Mouse (Mus musculus) MEL (cell line): ENCODE measurements around the gene Pofut1. TPM values are rescaled to one million over a fixed set of nuclear protein-coding genes. Genes with fewer than 3 reads are reported as not detected.

Experiments used
- DNase-seq: peaks from one replicate; pipeline ENCODE4 v3.0.0; 2011; ENCODE audit warnings: low read depth, low spot score
- H3K27ac ChIP-seq: 2 replicates; pipeline ENCODE4 v1.5.1; 2012; ENCODE audit warnings: low read depth, mild to moderate bottlenecking, control low read depth, low read length, moderate library complexity; ENCODE audit not compliant: control insufficient read depth
- H3K27me3 ChIP-seq, 2 experiments: fragments of 150-350 bp in 1 of 2; sonication (generic) in 1 of 2; 2 replicates each; pipeline ENCODE4 v1.6.1; 2012; ENCODE audit warnings: low read length in 2 of 2, mild to moderate bottlenecking in 2 of 2, improper control_type of control experiment in 1 of 2, moderate library complexity in 1 of 2; ENCODE audit not compliant: insufficient read depth in 2 of 2, control insufficient read depth in 1 of 2
- H3K36me3 ChIP-seq, 2 experiments: 2 replicates each; pipeline ENCODE4 v1.6.1; 2012 to 2014; ENCODE audit warnings: low read length in 2 of 2, improper control_type of control experiment in 1 of 2, inconsistent platforms in 1 of 2, mild to moderate bottlenecking in 1 of 2; ENCODE audit not compliant: insufficient read depth in 2 of 2, control insufficient read depth in 1 of 2
- H3K4me1 ChIP-seq, 2 experiments: fragments of 150-350 bp in 1 of 2; sonication (generic) in 1 of 2; 2 replicates each; pipeline ENCODE4 v1.6.1; 2012; ENCODE audit warnings: low read length in 2 of 2, improper control_type of control experiment in 1 of 2, mild to moderate bottlenecking in 1 of 2; ENCODE audit not compliant: insufficient read depth in 2 of 2, control insufficient read depth in 1 of 2
- H3K4me3 ChIP-seq, 2 experiments: fragments of 150-350 bp in 1 of 2; sonication (generic) in 1 of 2; 2 replicates each; pipeline ENCODE4 v1.5.1; 2012; ENCODE audit warnings: low read depth in 2 of 2, low read length in 2 of 2, mild to moderate bottlenecking in 2 of 2, moderate library complexity in 2 of 2, control low read depth in 1 of 2, improper control_type of control experiment in 1 of 2; ENCODE audit not compliant: control insufficient read depth in 1 of 2, insufficient read depth in 1 of 2
- H3K79me2 ChIP-seq: 2 replicates; pipeline ENCODE4 v1.6.1; 2012; ENCODE audit warnings: mild to moderate bottlenecking, low read length, moderate library complexity; ENCODE audit not compliant: control insufficient read depth, poor library complexity, insufficient read depth
- H3K9ac ChIP-seq: 2 replicates; pipeline ENCODE4 v1.6.1; 2012; ENCODE audit warnings: low read depth, mild to moderate bottlenecking, control low read depth, low read length, moderate library complexity; ENCODE audit not compliant: control insufficient read depth, poor library complexity, severe bottlenecking
- H3K9me3 ChIP-seq: fragments of 150-350 bp; sonication (generic); replicated peaks from 2 replicates; pipeline ENCODE4 v1.6.1; 2012; ENCODE audit warnings: mild to moderate bottlenecking, low read length, improper control_type of control experiment, moderate library complexity; ENCODE audit not compliant: insufficient read depth
- CHD1 ChIP-seq: IDR thresholded peaks from 2 replicates; pipeline ENCODE4 v1.6.1; 2012; ENCODE audit warnings: low read depth, mild to moderate bottlenecking, inconsistent platforms, low read length, improper control_type of control experiment
- CTCF ChIP-seq, 3 experiments: IDR thresholded peaks in 2 of 3; conservative IDR thresholded peaks in 1 of 3; 2 replicates each; pipeline ENCODE4 v1.5.1; 2011 to 2012; ENCODE audit warnings: low read length in 3 of 3, low read depth in 2 of 3, mild to moderate bottlenecking in 2 of 3, improper control_type of control experiment in 1 of 3, inconsistent platforms in 1 of 3, mixed read lengths in 1 of 3, moderate library complexity in 1 of 3; ENCODE audit not compliant: control insufficient read depth in 1 of 3, insufficient read depth in 1 of 3, poor library complexity in 1 of 3, severe bottlenecking in 1 of 3
- ELF1 ChIP-seq: IDR thresholded peaks from 2 replicates; pipeline ENCODE4 v1.6.1; 2014; ENCODE audit warnings: low read depth, mild to moderate bottlenecking, inconsistent platforms, low read length, improper control_type of control experiment, moderate library complexity
- GABPA ChIP-seq: IDR thresholded peaks from 2 replicates; pipeline ENCODE4 v1.6.1; 2012; ENCODE audit warnings: low read depth, mild to moderate bottlenecking, inconsistent platforms, low read length, improper control_type of control experiment, moderate library complexity
- GATA1 ChIP-seq: IDR thresholded peaks from 2 replicates; pipeline ENCODE4 v1.6.1; 2011; ENCODE audit warnings: low read depth, low read length, improper control_type of control experiment
- HCFC1 ChIP-seq: IDR thresholded peaks from 2 replicates; pipeline ENCODE4 v1.6.1; 2012; ENCODE audit warnings: low read depth, mild to moderate bottlenecking, inconsistent platforms, low read length, improper control_type of control experiment, moderate library complexity
- KAT2A ChIP-seq: conservative IDR thresholded peaks from 2 replicates; pipeline ENCODE4 v1.6.1; 2012; ENCODE audit warnings: low read depth, low read length, improper control_type of control experiment, inconsistent platforms
- MAZ ChIP-seq: IDR thresholded peaks from 2 replicates; pipeline ENCODE4 v1.6.1; 2012; ENCODE audit warnings: low read depth, mild to moderate bottlenecking, inconsistent platforms, low read length, improper control_type of control experiment
- MXI1 ChIP-seq: IDR thresholded peaks from 2 replicates; pipeline ENCODE4 v1.6.1; 2011; ENCODE audit warnings: mild to moderate bottlenecking, low read depth, low read length, improper control_type of control experiment
- MYB ChIP-seq: IDR thresholded peaks from 2 replicates; pipeline ENCODE4 v1.6.1; 2011; ENCODE audit warnings: mild to moderate bottlenecking, low read depth, low read length, improper control_type of control experiment
- MYC ChIP-seq: IDR thresholded peaks from 2 replicates; pipeline ENCODE4 v1.6.1; 2011; ENCODE audit warnings: low read depth, mild to moderate bottlenecking, low read length, improper control_type of control experiment, moderate library complexity
- NRF1 ChIP-seq: IDR thresholded peaks from 2 replicates; pipeline ENCODE4 v1.6.1; 2014; ENCODE audit warnings: low read depth, mild to moderate bottlenecking, inconsistent platforms, low read length, improper control_type of control experiment, moderate library complexity; ENCODE audit not compliant: poor library complexity, insufficient read depth, severe bottlenecking
- POLR2AphosphoS2 ChIP-seq: IDR thresholded peaks from 2 replicates; pipeline ENCODE4 v1.6.1; 2011; ENCODE audit warnings: low read length, improper control_type of control experiment
- POLR2AphosphoS5 ChIP-seq: IDR thresholded peaks from 2 replicates; pipeline ENCODE4 v1.6.1; 2012; ENCODE audit warnings: low read depth, borderline replicate concordance, mild to moderate bottlenecking, inconsistent platforms, low read length, moderate library complexity, mixed read lengths
- RAD21 ChIP-seq: IDR thresholded peaks from 2 replicates; pipeline ENCODE4 v1.6.1; 2011; ENCODE audit warnings: mild to moderate bottlenecking, low read depth, low read length, improper control_type of control experiment
- SIN3A ChIP-seq: IDR thresholded peaks from 2 replicates; pipeline ENCODE4 v1.6.1; 2012; ENCODE audit warnings: low read length, improper control_type of control experiment, inconsistent platforms
- SMC3 ChIP-seq: IDR thresholded peaks from 2 replicates; pipeline ENCODE4 v1.6.1; 2011; ENCODE audit warnings: low read depth, low read length, improper control_type of control experiment
- TBP ChIP-seq: IDR thresholded peaks from 2 replicates; pipeline ENCODE4 v1.8.0; 2011; ENCODE audit warnings: low read depth, low read length, improper control_type of control experiment
- TCF12 ChIP-seq: IDR thresholded peaks from 2 replicates; pipeline ENCODE4 v1.6.1; 2014; ENCODE audit warnings: low read depth, mild to moderate bottlenecking, inconsistent platforms, low read length, improper control_type of control experiment, moderate library complexity
- UBTF ChIP-seq: IDR thresholded peaks from 2 replicates; pipeline ENCODE4 v1.6.1; 2012; ENCODE audit warnings: low read depth, mild to moderate bottlenecking, inconsistent platforms, low read length, improper control_type of control experiment, moderate library complexity, borderline replicate concordance; ENCODE audit not compliant: insufficient read depth
- USF1 ChIP-seq: IDR thresholded peaks from 2 replicates; pipeline ENCODE4 v1.6.1; 2014; ENCODE audit warnings: low read depth, mild to moderate bottlenecking, inconsistent platforms, low read length, improper control_type of control experiment, moderate library complexity
- ZC3H11A ChIP-seq: IDR thresholded peaks from 2 replicates; pipeline ENCODE4 v1.6.1; 2012; ENCODE audit warnings: low read depth, mild to moderate bottlenecking, inconsistent platforms, low read length, improper control_type of control experiment
- polyA plus RNA-seq, 2 experiments: library from polyadenylated mRNA; stranded (reverse) in 1 of 2; unstranded in 1 of 2; fragments of >175 nt in 1 of 2; fragments of >200 nt in 1 of 2; gene quantifications; 2 replicates each; pipeline versions ENCODE4 v1.2.1 to v1.2.4; 2012; ENCODE audit warnings: low replicate concordance in 2 of 2, low read depth in 1 of 2; ENCODE audit not compliant: insufficient read length in 2 of 2, insufficient read depth in 1 of 2, missing spikeins in 1 of 2
- total RNA-seq: library from RNA; depleted of rRNA; stranded (reverse); fragments of 300-350 nt; gene quantifications from 2 replicates; pipeline ENCODE4 v1.2.3, GENCODE M21; 2012; rRNA removed

Pofut1 gene
- total and polyA plus RNA-seq, 3 experiments: 20.2 to 28.7 TPM; not detected in 1

DNA sequence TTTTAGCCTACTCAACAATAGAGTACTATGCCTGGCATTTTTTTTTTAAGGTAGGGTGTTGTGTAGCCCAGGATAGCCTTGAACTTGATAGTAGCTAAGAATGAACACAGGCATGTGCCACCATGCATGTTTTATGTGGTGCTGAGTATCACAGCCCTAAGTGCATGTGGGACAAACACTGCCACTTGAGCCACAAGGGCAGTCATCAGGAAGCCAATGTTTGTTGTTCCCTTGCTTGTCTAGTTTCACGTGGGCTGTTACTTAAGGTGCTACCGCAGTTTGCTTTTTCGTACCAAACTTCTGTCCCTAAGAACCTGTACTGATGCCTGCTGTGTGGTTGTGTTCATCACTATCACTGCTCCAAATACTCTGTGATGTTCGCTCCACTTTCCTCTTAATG lies 77.1 kb downstream of the Pofut1 start:
- H3K27me3 ChIP-seq: no peaks in the 10 kb centered on the region
- no peaks in the 10 kb centered on the region for H3K9me3 ChIP-seq
- no peaks in the 10 kb centered on the region; a peak in 1 of 4 replicates for H3K36me3 ChIP-seq
- no peak overlapping the region for H3K27ac ChIP-seq
- TF ChIP-seq RAD21 (no peak), MYB (no peak), POLR2AphosphoS2 (no peak), NRF1 (no peak), TBP (no peak)
- H3K4me1 ChIP-seq: no peaks in the 10 kb centered on the region
- DNase-seq: no peak
- no peaks in the 10 kb centered on the region for H3K79me2 ChIP-seq
- no peak overlapping the region for H3K4me3 ChIP-seq
- no peak overlapping the region for H3K9ac ChIP-seq

- no peak overlapping the region for H3K9ac ChIP-seq
- TF ChIP-seq KAT2A (no peak), SIN3A (no peak), TBP (no peak), GABPA (no peak), ELF1 (no peak), RAD21 (no peak), TCF12 (no peak), MAZ (no peak), POLR2AphosphoS5 (no peak), CHD1 (no peak), CTCF (IDR thresholded peaks at IDR 0.05 in 2 of 3, conservative IDR thresholded peaks at IDR 0.05 in 1 of 3; ENCODE audit: control insufficient read depth in 1 of 3, insufficient read depth in 1 of 3, low read depth in 2 of 3, low read length in 3 of 3, poor library complexity in 1 of 3, severe bottlenecking in 1 of 3) (no peak), MYB (no peak), MYC (no peak), SMC3 (no peak), UBTF (no peak), USF1 (no peak), HCFC1 (no peak), MXI1 (no peak), GATA1 (no peak), ZC3H11A (no peak)
- TF ChIP-seq, all 39 proteins: peak for 0
- Histone ChIP-seq H3K36me3 (peaks cover 0 to 2% of the 10 kb centered on the region in 2 experiments; a peak in 2 of 4 replicates), H3K79me2 (no peaks in the 10 kb centered on the region), H3K27me3 (no peaks in the 10 kb centered on the region), H3K4me1 (no peaks in the 10 kb centered on the region), H3K9me3 (no peaks in the 10 kb centered on the region), H3K27ac (no peak overlapping the region), H3K4me3 (no peak overlapping the region)
- DNase-seq: no peak
These were observed 77.8 kb downstream of the Pofut1 start for GRCm38 (mm10) chr2:153319036-153319643.

Other genes with a start within 250 kb of the Pofut1 start
- 48.3 and 62.2 TPM in 2 replicates for gene Pdrg1, start 226.1 kb upstream of the Pofut1 start, total RNA-seq
- 10 to 100 TPM in 1 of 2 experiments, not detected in 1; 67.2 TPM for gene Pdrg1, start 226.1 kb upstream of the Pofut1 start, polyA plus RNA-seq
- gene Xkr7, start 209.7 kb upstream of the Pofut1 start, total RNA-seq: not detected in 2 replicates
- not detected for gene Xkr7, start 209.7 kb upstream of the Pofut1 start, polyA plus RNA-seq
- gene Ccm2l, start 175.6 kb upstream of the Pofut1 start, total RNA-seq: not detected in 2 replicates
- not detected for gene Ccm2l, start 175.6 kb upstream of the Pofut1 start, polyA plus RNA-seq
- not detected in 2 replicates for gene Hck, start 133.1 kb upstream of the Pofut1 start, total RNA-seq
- not detected for gene Hck, start 133.1 kb upstream of the Pofut1 start, polyA plus RNA-seq
- gene Tm9sf4, start 80.2 kb upstream of the Pofut1 start, total RNA-seq: 16.1 and 16.8 TPM in 2 replicates
- gene Tm9sf4, start 80.2 kb upstream of the Pofut1 start, polyA plus RNA-seq: 100 to 1,000 TPM in 1 of 2 experiments, 10 to 100 TPM in 1; 29.8 to 269 TPM
- gene Tspyl3, start 16.1 kb upstream of the Pofut1 start, total RNA-seq: 4.0 and 4.3 TPM in 2 replicates
- gene Tspyl3, start 16.1 kb upstream of the Pofut1 start, polyA plus RNA-seq: 10 to 100 TPM in 1 of 2 experiments, 1 to 10 TPM in 1; 9.8 to 47.3 TPM
- 5.9 and 6.0 TPM in 2 replicates for gene Plagl2, start 107 bp upstream of the Pofut1 start, total RNA-seq
- 10 to 100 TPM in 1 of 2 experiments, not detected in 1; 34.4 TPM for gene Plagl2, start 107 bp upstream of the Pofut1 start, polyA plus RNA-seq
- 10.0 and 11.0 TPM in 2 replicates for gene Kif3b, start 49.9 kb downstream of the Pofut1 start, total RNA-seq
- 10 to 100 TPM; 17.9 to 34.2 TPM for gene Kif3b, start 49.9 kb downstream of the Pofut1 start, polyA plus RNA-seq
- gene Asxl1, start 104.3 kb downstream of the Pofut1 start, total RNA-seq: 15.2 and 20.6 TPM in 2 replicates
- 10 to 100 TPM in 1 of 2 experiments, not detected in 1; 35.5 TPM for gene Asxl1, start 104.3 kb downstream of the Pofut1 start, polyA plus RNA-seq